21 mouse cellular contexts compared by ENCODE assay signal in genomic region chr4:37647051-37647450, GRCm38 (mm10).
A peak's percentile ranks its signal among the peaks of the same experiment; 100 is the strongest.
DNase-seq lines count a peak whose midpoint lies in the region; ATAC-seq lines count a peak whose summit lies in the region.
"Had no signal": no experiment of that assay in that cellular context is flagged by ENCODE, and none has a peak within 500 bp of the region (broad histone marks: within the 10 kb centered on the region; RNA-seq: fewer than 3 reads in every experiment).

No protein-coding gene starts in this region.

- H3K27me3 ChIP-seq in forebrain, embryonic 14.5 days (replicated peaks; ENCODE audit: control insufficient read depth, insufficient read depth, low read length) = no peaks in the 10 kb centered on the region
- no peaks in the 10 kb centered on the region for H3K27me3 ChIP-seq in forebrain, embryonic 13.5 days
- no peaks in the 10 kb centered on the region for H3K27me3 ChIP-seq in kidney, embryonic 14.5 days (ENCODE audit: control insufficient read depth, insufficient read depth, low read length)
- H3K27me3 ChIP-seq in midbrain, embryonic 14.5 days (ENCODE audit: control insufficient read depth, insufficient read depth, low read length) = no peaks in the 10 kb centered on the region
- no peaks in the 10 kb centered on the region for H3K27me3 ChIP-seq in midbrain, embryonic 10.5 days (ENCODE audit: low read depth, poor library complexity, severe bottlenecking)
- H3K27me3 ChIP-seq: hindbrain, embryonic 15.5 days; limb, embryonic 15.5 days; neural tube, embryonic 12.5 days; Patski; stomach, embryonic 15.5 days had no signal

- no peak overlapping the region for H3K4me2 ChIP-seq in forebrain, embryonic 14.5 days (ENCODE audit: low read length)
- no peak overlapping the region for H3K4me2 ChIP-seq in forebrain, embryonic 13.5 days
- no peak overlapping the region for H3K4me2 ChIP-seq in kidney, embryonic 14.5 days (replicated peaks; ENCODE audit: low read depth, low read length)
- no peak overlapping the region for H3K4me2 ChIP-seq in midbrain, embryonic 14.5 days (ENCODE audit: low read length)
- H3K4me2 ChIP-seq: hindbrain, embryonic 15.5 days; limb, embryonic 15.5 days; neural tube, embryonic 12.5 days; stomach, embryonic 15.5 days had no signal

- H3K4me1 ChIP-seq in forebrain, embryonic 14.5 days (ENCODE audit: control insufficient read depth, insufficient read depth, low read length) = no peaks in the 10 kb centered on the region
- no peaks in the 10 kb centered on the region for H3K4me1 ChIP-seq in forebrain, embryonic 13.5 days
- H3K4me1 ChIP-seq in kidney, embryonic 14.5 days (ENCODE audit: control insufficient read depth, insufficient read depth, low read length) = no peaks in the 10 kb centered on the region
- no peaks in the 10 kb centered on the region for H3K4me1 ChIP-seq in midbrain, embryonic 14.5 days (ENCODE audit: control insufficient read depth, insufficient read depth, low read length)
- no peaks in the 10 kb centered on the region for H3K4me1 ChIP-seq in midbrain, embryonic 10.5 days
- H3K4me1 ChIP-seq: hindbrain, embryonic 15.5 days; limb, embryonic 15.5 days; neural tube, embryonic 12.5 days; stomach, embryonic 15.5 days had no signal

- H3K4me3 ChIP-seq in forebrain, embryonic 14.5 days (ENCODE audit: low read depth, low read length) = no peak overlapping the region
- no peak overlapping the region for H3K4me3 ChIP-seq in forebrain, embryonic 13.5 days
- no peak overlapping the region for H3K4me3 ChIP-seq in kidney, embryonic 14.5 days (ENCODE audit: low read length)
- H3K4me3 ChIP-seq in midbrain, embryonic 14.5 days (replicated peaks; ENCODE audit: low read depth, low read length) = no peak overlapping the region
- no peak overlapping the region for H3K4me3 ChIP-seq in midbrain, embryonic 10.5 days
- H3K4me3 ChIP-seq: gastrocnemius, adult 2 months; hindbrain, embryonic 15.5 days; limb, embryonic 15.5 days; neural tube, embryonic 12.5 days; stomach, embryonic 15.5 days had no signal

- ATAC-seq in forebrain, embryonic 14.5 days = peak; percentile 23; the same call in 1 of the 2 replicates
- no peak; the same call in 1 of the 2 replicates for ATAC-seq in forebrain, embryonic 13.5 days
- no peak for ATAC-seq in kidney, embryonic 14.5 days (ENCODE audit: low FRiP score, low TSS enrichment)
- no peak for ATAC-seq in midbrain, embryonic 14.5 days (ENCODE audit: low FRiP score, low TSS enrichment)
- ATAC-seq: intestine, embryonic 16.5 days; Patski had no signal

- H3K36me3 ChIP-seq in forebrain, embryonic 14.5 days (ENCODE audit: control insufficient read depth, insufficient read depth, low read length) = no peaks in the 10 kb centered on the region
- H3K36me3 ChIP-seq in forebrain, embryonic 13.5 days (ENCODE audit: poor library complexity, severe bottlenecking) = no peaks in the 10 kb centered on the region
- H3K36me3 ChIP-seq in kidney, embryonic 14.5 days (ENCODE audit: control insufficient read depth, insufficient read depth, low read length) = no peaks in the 10 kb centered on the region
- H3K36me3 ChIP-seq in midbrain, embryonic 14.5 days (ENCODE audit: control insufficient read depth, insufficient read depth, low read length) = no peaks in the 10 kb centered on the region
- H3K36me3 ChIP-seq in midbrain, embryonic 10.5 days = no peaks in the 10 kb centered on the region
- H3K36me3 ChIP-seq: hindbrain, embryonic 15.5 days; limb, embryonic 15.5 days; neural tube, embryonic 12.5 days; stomach, embryonic 15.5 days had no signal

- WGBS in forebrain, embryonic 14.5 days = 11% methylated on average over 1 of the region's 1 CpGs
- 14% methylated on average over 1 of the region's 1 CpGs for WGBS in forebrain, embryonic 13.5 days
- 61% methylated on average over 1 of the region's 1 CpGs for WGBS in kidney, embryonic 14.5 days
- 40% methylated on average over 1 of the region's 1 CpGs for WGBS in midbrain, embryonic 14.5 days
- 81% methylated on average over 1 of the region's 1 CpGs for WGBS in midbrain, embryonic 10.5 days

- DNase-seq in forebrain, embryonic 14.5 days (ENCODE audit: low spot score) = peak; percentile 72
- DNase-seq in kidney, postnatal 10 days = peak; percentile 8
- DNase-seq in midbrain, embryonic 14.5 days = peak; percentile 39
- DNase-seq in midbrain, embryonic 10.5 days (ENCODE audit: low spot score) = no peak
- DNase-seq in retina, postnatal 7 days (ENCODE audit: low read depth, low spot score) = peak; percentile 2
- DNase-seq: cerebellum, adult 2 months; gastrocnemius, adult 2 months; layer of hippocampus, adult 9-11 months; lung, postnatal 4 days; right cerebral cortex, adult 18-20 months; right cerebral cortex, postnatal 4 days; thymus, postnatal 25 days had no signal

- no peaks in the 10 kb centered on the region for H3K9me3 ChIP-seq in forebrain, embryonic 14.5 days (replicated peaks; ENCODE audit: control insufficient read depth, low read length)
- no peaks in the 10 kb centered on the region for H3K9me3 ChIP-seq in forebrain, embryonic 13.5 days (replicated peaks)
- H3K9me3 ChIP-seq in kidney, embryonic 14.5 days (ENCODE audit: control insufficient read depth, low read length) = no peaks in the 10 kb centered on the region
- H3K9me3 ChIP-seq in midbrain, embryonic 14.5 days (ENCODE audit: control insufficient read depth, low read length) = no peaks in the 10 kb centered on the region
- no peaks in the 10 kb centered on the region for H3K9me3 ChIP-seq in midbrain, embryonic 10.5 days (replicated peaks)
- H3K9me3 ChIP-seq: hindbrain, embryonic 15.5 days; limb, embryonic 15.5 days; neural tube, embryonic 12.5 days; stomach, embryonic 15.5 days had no signal

- no peak overlapping the region for H3K27ac ChIP-seq in forebrain, embryonic 14.5 days (ENCODE audit: low read depth, low read length)
- no peak overlapping the region for H3K27ac ChIP-seq in forebrain, embryonic 13.5 days
- H3K27ac ChIP-seq in kidney, embryonic 14.5 days (ENCODE audit: low read depth, low read length) = no peak overlapping the region
- H3K27ac ChIP-seq in midbrain, embryonic 14.5 days (replicated peaks; ENCODE audit: low read depth, low read length) = no peak overlapping the region
- H3K27ac ChIP-seq in midbrain, embryonic 10.5 days (replicated peaks) = no peak overlapping the region
- H3K27ac ChIP-seq: gastrocnemius, adult 2 months; hindbrain, embryonic 15.5 days; limb, embryonic 15.5 days; liver, embryonic 14.5 days; neural tube, embryonic 12.5 days; stomach, embryonic 15.5 days had no signal

- no peak overlapping the region for H3K9ac ChIP-seq in forebrain, embryonic 14.5 days (ENCODE audit: low read length)
- H3K9ac ChIP-seq in forebrain, embryonic 13.5 days = no peak overlapping the region
- H3K9ac ChIP-seq in kidney, embryonic 14.5 days (ENCODE audit: low read depth, low read length) = no peak overlapping the region
- H3K9ac ChIP-seq in midbrain, embryonic 14.5 days (replicated peaks; ENCODE audit: low read length) = no peak overlapping the region
- H3K9ac ChIP-seq: hindbrain, embryonic 15.5 days; limb, embryonic 15.5 days; liver, embryonic 14.5 days; neural tube, embryonic 12.5 days; stomach, embryonic 15.5 days had no signal
